Mouse (Mus musculus) embryo, embryonic 11.5 days (tissue): ENCODE data around the gene Napa.

ENCODE experiments used
- DNase-seq: peaks from one replicate; pipeline ENCODE4 v3.0.0-alpha.2; 2012; ENCODE audit warnings: low read depth, low spot score

The Napa gene

DNA sequence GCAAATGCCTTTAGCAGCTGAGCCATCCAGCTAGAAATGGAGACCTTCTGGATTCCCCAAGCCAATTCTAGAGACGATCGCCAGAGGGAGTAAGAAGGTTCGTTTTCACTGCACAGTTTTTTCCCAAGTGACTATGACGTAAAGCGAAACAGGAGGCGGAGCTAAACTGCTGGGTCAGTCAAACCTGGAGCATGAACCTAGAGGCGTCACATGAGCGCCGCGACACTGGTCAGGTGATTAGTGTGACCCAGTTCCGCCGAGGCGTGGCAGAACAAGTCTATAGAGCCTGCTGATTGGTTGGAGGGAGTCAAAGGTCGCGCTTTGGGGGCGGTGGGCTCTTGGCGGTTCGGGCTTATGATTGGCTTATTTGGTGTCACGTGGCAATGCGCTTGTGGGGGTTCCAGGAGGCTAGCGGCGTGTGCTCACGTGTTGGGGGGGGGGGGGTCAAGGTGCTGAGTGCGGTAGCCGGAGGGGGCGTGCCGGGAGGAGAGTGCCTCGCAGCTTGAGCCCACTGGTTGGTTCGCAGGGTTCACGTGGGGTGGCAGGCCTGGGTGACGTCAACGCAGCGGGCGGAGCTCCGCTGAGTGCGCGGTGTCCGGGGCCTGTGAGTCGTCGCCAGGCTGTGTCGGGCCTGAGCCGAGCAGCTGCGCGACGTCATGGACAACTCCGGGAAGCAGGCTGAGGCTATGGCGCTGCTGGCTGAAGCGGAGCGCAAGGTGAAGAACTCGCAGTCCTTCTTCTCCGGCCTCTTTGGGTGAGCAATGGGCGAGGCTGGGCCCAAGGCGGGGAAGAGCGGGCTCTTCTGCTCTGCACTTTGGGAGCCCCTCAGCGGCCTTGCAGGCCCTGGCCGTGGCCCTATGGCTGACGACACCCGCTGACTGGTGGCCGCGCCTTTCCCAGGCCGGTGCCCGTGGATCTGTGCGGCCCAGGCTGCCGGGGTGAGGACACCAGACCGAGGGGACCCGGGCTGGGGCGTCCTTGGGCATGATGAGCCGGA, at the start of gene Napa:
Napa (plus strand) TSS at position 438 of the 997 bp plus-strand sequence.
- DNase-seq, result peak; percentile 98

DNA sequence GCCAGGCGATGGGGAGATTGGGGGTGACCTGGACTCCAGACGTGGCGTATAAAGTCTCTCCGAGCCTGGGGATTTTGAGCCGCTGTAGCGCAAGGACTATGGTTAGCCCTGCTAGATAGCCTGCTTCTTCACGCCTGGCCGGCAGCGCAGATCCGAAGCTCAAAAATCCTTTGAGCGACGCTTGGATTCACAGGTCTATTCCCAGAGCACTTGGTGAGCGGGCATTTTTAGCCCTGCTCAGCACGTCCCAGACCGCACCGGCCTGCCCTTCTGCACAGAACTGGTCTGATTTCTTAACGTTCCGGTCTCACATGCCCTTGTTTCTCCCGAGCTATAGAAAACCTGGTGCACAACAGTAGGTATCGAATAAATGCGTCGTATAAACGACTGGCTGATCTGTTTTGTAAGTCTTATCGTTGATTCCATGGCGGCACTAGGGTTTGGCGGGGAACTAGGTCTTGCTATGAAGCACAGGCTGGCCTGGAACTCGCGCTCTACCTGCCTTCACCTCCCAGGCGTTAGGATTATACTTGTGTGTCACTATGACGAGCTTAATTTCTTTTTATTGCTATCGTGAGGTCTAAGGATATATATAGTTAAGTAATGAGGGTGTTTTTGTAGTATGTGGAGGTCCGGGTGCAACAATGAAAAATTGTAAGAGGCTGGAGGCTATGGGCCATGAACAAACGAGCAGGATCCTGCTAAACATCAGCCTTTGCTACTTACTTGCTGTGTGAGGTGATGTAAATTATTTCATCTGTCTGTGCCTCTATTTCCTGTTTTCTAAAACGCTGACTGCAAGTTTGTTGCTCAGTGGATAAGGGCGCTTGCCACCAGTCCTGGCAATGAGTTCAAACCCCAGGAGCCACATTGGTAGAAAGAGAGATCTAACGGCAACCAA, 49.3 kb upstream of the Napa start:
- no peak for DNase-seq

DNA sequence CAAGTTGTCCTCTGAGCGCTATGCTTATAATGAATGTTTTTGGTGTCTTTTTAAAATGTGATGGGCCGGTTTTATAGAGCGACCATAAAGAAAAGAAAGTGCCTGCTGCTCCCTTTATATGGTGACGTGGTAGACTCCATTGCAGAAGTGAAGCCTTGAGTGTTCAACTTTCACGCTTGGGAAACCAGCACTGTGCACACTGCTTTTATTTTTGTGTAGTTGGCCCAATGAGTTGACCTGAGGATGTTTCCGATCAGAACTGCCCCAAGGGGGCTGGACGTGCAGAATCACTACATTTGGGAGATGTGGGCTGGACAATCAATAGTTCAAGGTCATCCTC, 48.7 kb upstream of the Napa start:
- DNase-seq, result no peak

DNA sequence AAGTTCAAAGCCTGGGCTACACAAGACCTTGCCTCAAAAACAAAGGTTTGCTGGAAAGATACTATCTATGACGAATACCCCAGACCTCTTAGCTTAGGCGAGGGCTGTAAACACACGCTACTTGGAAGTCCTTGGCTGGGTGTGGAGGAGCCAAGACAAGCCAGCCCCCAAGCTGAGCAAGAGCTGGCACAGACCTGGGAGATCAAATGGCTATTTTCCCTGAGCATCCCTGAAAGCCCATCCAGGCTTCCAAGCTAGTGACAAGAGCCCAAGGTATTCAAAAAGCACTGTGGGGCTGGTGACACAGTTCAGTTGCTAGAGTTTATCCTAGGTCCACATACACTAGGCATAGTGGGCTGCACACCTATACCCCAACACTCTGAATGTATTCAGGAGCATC, 47.7 kb upstream of the Napa start:
- no peak for DNase-seq

DNA sequence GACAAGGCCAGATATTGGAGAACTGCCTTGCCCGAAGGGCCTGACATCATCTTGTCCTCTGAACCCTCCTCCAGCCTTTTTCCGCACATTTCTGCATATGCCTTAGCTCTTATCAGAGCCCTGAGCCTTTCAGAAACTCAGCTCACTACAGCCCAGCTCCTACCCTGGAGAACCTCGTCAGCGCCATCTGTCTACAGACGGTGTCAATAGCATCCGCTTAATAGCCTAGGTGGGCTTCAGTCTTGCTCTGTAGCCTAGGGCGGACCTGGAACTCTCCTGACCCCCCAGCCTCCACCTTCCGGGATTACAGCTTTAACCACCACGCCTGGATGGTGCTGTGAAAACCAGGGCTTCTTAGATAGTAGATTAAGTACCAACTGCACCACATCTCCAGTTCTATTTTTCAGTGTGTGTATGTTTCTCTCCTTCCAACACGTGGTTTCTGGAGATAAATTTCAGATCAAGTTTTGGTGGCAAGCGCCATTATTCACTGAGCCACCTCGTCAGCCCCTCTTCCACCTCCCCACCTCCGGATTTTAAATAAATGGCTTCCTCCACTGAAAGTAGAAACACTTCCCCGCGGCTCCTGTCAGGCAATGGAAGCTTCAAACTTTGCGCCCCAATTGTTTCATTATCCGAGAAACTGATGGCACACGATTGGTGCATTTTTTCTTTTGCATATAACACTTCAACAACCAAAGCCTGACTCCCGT, 46.2 kb upstream of the Napa start:
- DNase-seq, result peak; percentile 54

DNA sequence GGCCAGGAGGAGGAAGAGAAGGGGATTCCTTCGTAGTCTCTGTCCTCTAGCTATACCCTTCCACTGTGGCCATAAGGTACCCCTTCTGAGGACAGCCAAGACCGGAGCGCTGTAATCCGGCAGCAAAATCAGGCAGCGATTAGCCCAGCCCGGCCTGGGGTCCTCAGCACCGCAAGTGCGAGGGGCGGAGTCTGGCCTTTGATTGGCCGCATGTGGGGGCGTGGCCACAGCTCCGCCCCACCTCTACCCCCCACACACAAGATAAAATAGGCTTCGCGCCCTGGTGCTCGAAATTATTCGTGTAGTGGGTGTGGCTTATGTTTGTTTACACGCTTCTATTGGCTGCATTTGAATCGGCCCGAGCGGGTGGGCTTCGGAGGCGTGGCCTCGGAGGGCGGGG, 45.6 kb upstream of the Napa start:
- peak; percentile 93 for DNase-seq

DNA sequence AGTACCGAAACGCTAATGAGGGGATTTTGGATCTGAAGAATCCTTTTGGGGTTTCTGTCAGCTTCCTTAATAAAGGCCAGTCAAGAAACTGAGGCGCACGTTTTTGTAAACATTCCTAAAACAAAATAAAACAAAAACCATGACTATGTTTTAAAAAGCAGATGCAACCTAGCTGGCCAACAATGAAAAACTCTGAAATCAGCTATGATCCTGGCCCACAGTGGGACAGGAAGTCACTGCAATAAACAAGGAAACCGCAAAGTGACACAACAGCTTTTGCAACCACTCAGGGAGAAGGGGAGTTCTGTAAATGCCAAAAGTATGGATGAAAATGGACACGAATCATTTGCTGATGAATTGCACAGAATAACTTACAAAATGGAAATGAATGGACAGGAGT, 45.2 kb upstream of the Napa start:
- no peak for DNase-seq

DNA sequence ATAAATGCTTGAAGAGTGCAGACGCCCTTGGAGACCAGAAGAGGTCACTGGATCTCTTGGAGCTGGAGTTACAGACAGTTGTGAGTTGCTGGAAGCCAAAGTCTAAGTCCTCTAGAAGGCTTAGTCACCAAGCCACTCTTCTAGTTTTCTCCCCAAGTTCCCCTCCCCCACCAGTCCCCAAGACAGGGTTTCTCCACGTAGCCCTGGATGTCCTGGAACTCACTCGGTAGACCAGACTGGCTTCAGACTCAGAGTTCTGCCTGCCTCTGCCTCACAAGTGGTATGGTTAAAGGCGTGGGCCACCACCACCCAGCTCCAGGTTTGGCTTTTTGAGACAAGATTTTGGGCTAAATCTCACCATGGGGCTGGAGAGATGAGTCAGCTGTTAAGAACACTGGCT, 43.3 kb upstream of the Napa start:
- no peak for DNase-seq

DNA sequence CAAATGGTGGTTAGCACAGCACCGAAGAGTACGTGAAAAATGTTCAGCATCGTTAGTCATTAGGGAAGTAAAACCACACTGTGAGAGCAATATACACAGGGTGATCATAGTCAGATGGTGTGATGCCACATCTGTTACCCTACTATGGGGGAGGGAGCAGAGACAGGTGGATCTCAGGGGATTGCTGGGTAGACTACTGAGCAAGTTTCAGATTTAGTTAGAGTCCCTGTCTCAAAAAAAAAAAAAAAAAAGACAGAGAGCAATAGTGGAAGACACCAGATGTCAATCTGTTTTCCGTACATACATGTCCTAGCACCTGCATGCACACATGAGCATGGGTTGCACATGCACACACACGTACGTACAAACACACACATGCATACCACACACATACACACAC, 42.6 kb upstream of the Napa start:
- DNase-seq, result no peak

DNA sequence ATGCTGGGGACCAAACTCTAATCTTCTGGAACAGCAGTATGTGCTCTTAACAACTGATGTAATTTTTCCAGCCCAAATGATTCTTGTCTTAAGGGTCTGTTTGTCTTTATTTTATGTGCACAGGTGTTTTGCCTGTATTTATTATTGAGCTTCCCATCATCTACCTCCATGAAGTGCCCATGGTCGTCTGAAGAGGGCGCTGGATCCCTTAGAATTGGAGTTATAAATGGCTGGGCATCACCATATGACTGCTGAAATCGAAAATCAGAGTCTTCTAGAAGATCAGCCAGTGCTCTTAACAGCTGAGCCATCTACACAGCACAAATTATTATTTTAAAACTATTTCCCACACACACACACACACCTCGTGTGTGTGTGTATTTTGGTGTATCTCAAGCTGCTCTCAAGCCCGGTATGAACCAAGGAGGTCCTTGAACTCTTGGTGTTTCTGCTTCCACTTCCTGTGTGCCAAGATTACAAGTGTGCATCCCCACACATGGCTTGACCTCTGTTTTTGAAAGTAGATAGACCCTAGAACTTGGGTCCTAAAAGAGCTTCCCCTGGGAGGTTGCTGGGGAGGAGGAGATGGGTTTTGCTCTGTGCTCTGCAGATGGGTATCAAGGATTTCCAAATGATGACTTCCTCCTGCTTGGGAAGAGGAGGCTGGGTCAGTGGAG, 41.7 kb upstream of the Napa start:
- no peak for DNase-seq

DNA sequence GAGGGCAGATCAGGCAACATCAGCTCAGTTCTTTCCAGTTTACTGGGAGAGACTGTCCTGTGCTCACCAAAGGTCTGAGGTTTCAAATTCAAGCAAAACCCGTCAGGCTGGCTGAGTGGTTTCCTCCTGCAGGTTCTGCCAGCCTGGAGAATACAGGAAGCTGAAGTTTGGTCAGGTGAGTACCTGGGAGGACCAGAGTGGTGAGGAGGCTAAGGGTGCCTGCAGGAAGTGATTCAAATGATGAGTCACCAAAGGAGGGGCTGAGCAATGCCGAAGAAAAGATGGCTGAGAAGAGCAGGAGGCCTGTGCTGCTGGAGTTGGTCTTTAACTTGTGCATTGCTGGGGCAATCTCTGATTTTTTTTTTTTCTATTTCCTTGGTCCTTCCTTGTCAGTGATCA, 41.1 kb upstream of the Napa start:
- no peak for DNase-seq

DNA sequence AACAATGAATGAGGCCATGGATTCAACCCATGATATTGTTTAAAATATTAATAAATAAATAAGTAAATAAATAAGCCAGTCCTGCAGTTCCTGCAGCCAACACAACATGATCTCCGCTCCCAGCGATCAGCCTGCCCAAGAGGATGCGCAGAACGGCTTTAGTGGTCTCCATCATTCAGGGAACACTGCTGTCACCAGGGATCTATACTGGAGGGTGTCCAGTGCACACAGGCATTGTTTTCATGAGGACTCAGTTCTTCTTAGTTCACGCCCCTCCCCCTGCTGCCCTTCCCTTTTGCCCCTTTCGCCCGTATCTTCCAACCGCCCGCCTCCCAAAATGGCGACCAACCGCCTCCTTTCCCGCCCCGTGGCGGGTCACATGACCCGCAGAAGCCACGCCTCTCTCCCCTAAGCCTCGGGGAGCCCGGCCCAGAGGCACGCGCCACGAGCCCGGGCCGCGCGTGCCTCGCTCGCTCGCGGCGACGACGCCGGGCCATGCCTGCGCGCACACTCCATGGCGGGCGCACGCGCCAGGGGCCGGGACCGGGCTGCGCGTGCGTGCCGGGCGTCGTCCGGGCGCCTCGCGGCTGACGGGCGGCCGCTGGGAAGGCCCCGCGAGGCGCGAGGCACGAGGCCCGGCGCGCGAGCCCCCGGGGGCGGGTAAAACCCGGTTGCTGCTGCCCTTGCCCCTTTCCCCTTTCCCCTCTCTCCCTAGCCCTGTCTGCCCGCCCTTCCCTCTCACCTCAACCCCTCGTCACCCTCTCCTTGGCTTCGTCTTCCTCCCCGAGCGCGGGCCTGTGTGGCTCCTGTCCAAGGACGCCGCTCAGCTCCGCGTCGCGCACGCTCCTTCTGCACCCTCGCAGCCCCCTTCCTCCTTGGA, 36.8 kb upstream of the Napa start, which contains the start of gene Zfp541:
Zfp541 (plus strand) TSS at position 596 of the 880 bp plus-strand sequence.
- no peak for DNase-seq

DNA sequence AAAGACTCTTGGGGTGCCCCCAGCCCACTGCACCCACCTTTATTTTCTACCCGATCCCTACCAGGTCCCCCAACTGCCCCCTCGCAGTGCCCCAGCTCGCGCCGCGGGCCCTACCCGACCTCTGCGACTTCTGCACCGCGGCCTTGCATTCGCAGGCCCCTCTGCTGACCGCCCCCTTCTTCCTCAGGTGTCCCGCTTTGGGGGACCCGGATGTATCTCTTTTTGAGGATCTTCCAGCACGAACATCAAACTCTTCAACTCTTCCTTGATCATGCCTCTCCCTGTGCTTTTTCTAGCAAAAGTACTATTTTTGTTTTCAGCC, 36.2 kb upstream of the Napa start:
- no peak for DNase-seq

DNA sequence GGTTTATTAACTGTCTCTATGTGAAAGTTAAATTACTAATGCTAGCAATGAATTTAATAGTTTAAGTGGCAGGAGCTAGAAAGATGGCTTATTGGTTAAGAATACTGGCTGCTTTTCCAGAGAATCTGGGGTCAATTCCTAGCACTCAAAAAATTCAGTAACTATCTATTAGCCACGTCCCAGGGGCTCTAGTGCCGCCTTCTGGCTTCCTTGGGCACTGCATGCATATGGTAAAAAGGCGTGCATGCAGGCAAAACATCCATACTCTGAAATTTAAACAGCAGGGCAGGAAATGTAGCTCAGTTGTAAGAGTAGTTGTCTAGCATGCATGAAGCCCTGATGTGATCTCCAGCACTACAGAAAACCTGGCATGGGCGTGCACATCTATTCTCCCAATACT, 34.8 kb upstream of the Napa start:
- DNase-seq, result no peak

DNA sequence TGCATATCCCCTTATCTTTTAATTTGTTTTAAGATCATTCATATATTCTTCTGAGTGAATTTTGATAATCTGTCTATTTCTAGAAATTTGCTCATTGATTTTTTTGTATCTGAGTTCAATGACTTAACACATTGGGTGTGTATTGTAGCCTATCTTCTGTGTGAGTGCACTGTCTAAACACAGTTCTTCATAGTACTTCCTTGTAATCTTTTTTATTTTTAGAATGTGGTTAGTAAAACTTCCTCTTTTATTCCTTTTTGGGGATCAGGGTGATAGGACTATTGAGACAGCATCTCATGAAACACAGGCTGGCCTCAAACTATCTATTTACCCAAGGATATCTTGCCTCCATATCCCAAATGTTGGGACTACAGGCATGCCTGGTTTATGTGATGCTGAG, 27.4 kb upstream of the Napa start:
- DNase-seq, result no peak

DNA sequence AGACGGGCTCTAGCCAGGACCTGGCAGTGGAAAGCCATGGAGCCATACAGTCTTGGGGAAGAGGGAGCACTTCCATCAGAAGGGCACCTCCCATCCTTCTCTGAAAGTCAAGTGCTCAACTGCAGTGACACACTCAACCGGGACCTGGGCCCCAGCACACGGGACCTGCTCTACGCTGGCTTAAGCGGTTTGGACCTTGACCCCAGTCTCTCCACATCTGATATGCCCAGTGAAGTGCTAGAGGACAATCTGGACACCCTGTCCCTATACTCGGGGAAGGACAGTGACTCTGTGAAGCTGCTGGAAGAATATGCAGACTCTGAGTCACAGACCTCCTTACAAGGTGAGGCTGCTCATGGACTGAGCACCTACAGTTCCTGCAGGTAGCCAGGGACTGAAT, 26.4 kb upstream of the Napa start:
- DNase-seq, result no peak

DNA sequence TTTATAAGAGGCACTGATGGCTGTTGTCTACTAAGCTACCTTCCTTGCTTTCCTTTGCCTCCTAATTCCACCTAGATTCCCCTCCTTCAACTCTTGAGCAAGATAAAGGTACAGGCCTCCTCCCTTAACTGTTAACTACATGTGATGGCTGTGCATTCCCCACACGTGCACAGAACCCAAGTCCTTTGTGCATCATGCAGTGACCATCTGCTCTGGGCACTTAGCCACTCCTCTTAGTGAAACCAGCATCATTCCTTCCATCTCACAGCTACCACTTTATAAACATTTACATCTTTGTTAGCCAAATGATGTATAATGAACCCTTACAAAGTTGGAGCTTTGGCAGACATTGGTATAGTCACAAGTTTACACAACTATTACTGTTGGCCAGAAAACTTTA, 18.3 kb upstream of the Napa start:
- no peak for DNase-seq

DNA sequence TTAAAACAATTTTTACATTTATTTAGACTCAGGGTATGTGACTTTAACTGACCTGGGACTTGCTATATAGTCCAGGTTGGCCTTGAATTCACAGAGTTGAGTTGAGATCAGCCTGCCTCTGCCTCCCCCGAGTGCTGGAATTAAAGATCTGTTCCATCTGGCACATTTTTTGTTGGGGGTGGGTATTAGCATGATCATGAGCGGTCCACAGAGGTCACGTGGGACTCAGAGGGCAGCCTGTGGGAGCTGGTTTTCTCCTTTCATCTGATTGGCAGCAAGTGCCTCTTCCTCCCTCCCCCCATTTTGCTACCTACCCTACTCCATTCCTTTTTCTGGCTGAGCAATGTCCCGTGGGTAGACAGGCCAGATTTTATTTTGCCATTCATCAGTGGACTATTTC, 17.7 kb upstream of the Napa start:
- DNase-seq, result no peak

DNA sequence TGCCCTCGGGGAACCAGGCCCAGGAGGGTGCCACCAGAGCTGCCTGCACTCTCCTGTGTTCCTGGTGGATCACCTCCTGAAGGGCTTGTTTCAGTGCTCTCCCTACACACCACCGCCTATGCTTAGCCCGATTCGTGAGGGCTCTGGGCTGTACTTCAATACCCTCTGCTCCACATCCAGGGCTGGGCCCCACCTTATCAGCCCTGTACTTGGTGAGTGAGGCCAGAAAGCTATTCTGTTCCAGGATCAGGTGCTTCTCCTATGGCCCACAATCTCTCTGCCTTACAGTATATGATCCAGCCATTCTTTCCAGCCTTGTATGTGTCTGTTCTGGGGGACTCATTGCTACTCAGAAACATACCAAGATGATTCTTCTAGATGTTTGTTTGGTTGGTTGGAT, 14.9 kb upstream of the Napa start:
- DNase-seq, result no peak

DNA sequence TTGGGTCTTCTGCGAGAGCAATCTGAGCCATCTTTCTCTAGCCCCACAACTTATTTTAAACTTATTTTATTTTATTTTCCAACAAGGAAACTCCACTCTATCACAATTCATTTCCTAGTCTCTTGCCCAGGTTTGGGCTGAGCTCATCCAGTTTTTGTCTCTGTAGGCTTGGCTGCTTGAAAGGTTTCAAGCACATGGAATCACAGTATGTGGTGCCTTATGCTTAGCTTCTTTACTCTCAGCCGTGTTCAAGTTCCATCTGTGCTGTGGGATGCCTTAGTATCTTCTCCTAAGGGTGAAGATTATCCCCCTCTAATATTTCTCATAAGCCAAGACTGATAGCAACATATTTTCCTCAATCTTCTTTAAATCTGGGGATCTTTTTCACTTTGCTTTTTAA, 10.7 kb upstream of the Napa start:
- no peak for DNase-seq

DNA sequence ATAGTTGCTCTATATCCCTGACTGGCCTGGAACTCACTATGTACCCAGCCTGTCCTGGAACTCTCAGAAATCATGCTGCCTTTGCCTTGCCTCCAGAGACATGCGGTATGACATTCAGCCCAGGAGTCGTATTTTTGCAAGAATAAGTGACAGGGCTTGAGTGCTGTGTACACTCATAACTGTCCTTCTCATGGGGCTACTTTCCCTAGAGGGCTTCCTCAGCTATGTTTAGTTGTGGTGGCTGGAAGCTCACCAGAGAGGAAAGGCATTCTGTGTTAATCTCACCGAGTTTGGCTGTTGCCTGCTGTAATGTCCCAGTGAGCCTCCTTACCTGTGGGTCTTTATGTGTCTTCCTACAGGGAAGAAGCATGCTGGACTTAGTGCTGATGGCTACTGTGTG, 3.7 kb upstream of the Napa start:
- DNase-seq, result no peak
